Mouse (Mus musculus) layer of hippocampus, adult 2 months (tissue): ENCODE measurements around the gene Prss57. TPM values are rescaled to one million over a fixed set of nuclear protein-coding genes. Genes with fewer than 3 reads are reported as not detected.
A peak's percentile ranks its signal among the peaks of the same experiment; 100 is the strongest.

Experiments
- DNase-seq, 2 experiments: peaks; one replicate each; pipeline ENCODE4 v3.0.0; 2022; ENCODE audit warnings: low spot score in 2 of 2
- H3K27ac ChIP-seq: fragments of 200-600 bp; 2 replicates; pipeline ENCODE4 v1.8.1; 2022
- H3K4me3 ChIP-seq: fragments of 200-600 bp; 2 replicates; pipeline ENCODE4 v1.8.1; 2022; ENCODE audit warnings: mild to moderate bottlenecking
- CTCF ChIP-seq: fragments of 200-600 bp; conservative IDR thresholded peaks from 2 replicates; pipeline ENCODE4 v1.8.1; 2022; ENCODE audit warnings: antibody characterized with exemption, mild to moderate bottlenecking, moderate library complexity
- total RNA-seq, 2 experiments: library from RNA; stranded (reverse); gene quantifications; 2 replicates each; pipeline ENCODE4 v1.2.3; 2021

Gene Prss57
- total RNA-seq, 2 experiments from 2014 or later: 0.26 to 0.37 TPM

GRCm38 (mm10) chr10:79755854-79756253 is 34.9 kb downstream of the Prss57 start:
- DNase-seq: no peak
- TF ChIP-seq CTCF: no peak
- Histone ChIP-seq H3K4me3 (no peak overlapping the region), H3K27ac (no peak overlapping the region)

GRCm38 (mm10) chr10:79754856-79755516 is 35.8 kb downstream of the Prss57 start, which contains the start of gene Fgf22:
Gene Fgf22 (plus strand): TSS chr10:79755076.
- Histone ChIP-seq H3K27ac (peak within 1 kb of the TSS; percentile 21; the same call in 1 of the 2 replicates), H3K4me3 (peak within 1 kb of the TSS; percentile 53)
- TF ChIP-seq CTCF: no peak
- DNase-seq: peak; percentile 54 to 73

GRCm38 (mm10) chr10:79748496-79748895 is 42.3 kb downstream of the Prss57 start:
- no peak for DNase-seq
- Histone ChIP-seq H3K27ac (no peak overlapping the region), H3K4me3 (no peak overlapping the region)
- no peak for TF ChIP-seq CTCF

- no peak for DNase-seq
- Histone ChIP-seq H3K27ac (peak overlapping the region; percentile 58), H3K4me3 (peak overlapping the region; percentile 82)
- TF ChIP-seq CTCF: no peak
These were observed 44.0 kb downstream of the Prss57 start for GRCm38 (mm10) chr10:79746774-79747151.

GRCm38 (mm10) chr10:79745898-79746773 is 44.6 kb downstream of the Prss57 start, which contains the start of gene Polrmt:
Gene Polrmt (minus strand): TSS chr10:79746581.
- peak within 1 kb of the TSS; percentile 86 for H3K27ac ChIP-seq
- TF ChIP-seq CTCF: peak; percentile 77
- H3K4me3 ChIP-seq: peak within 1 kb of the TSS; percentile 82
- DNase-seq: peak; percentile 95 to 98

GRCm38 (mm10) chr10:79745411-79745810 is 45.4 kb downstream of the Prss57 start:
- Histone ChIP-seq H3K27ac (no peak overlapping the region), H3K4me3 (no peak overlapping the region; the same call in 1 of the 2 replicates)
- no peak for TF ChIP-seq CTCF
- DNase-seq: no peak

GRCm38 (mm10) chr10:79743650-79744365 is 47.0 kb downstream of the Prss57 start:
- DNase-seq: no peak
- no peak for TF ChIP-seq CTCF
- no peak overlapping the region for H3K4me3 ChIP-seq
- no peak overlapping the region for H3K27ac ChIP-seq

GRCm38 (mm10) chr10:79743161-79743560 is 47.6 kb downstream of the Prss57 start:
- H3K4me3 ChIP-seq: no peak overlapping the region

GRCm38 (mm10) chr10:79740863-79741262 is 49.9 kb downstream of the Prss57 start:
- TF ChIP-seq CTCF: peak; percentile 69
- Histone ChIP-seq H3K4me3 (no peak overlapping the region), H3K27ac (no peak overlapping the region)
- DNase-seq: no peak

More at GRCm38 (mm10) chr10:79743161-79743560, 47.6 kb downstream of the Prss57 start:
- DNase-seq: no peak
- TF ChIP-seq CTCF: no peak
- no peak overlapping the region for H3K27ac ChIP-seq

GRCm38 (mm10) chr10:79739234-79739633 is 51.5 kb downstream of the Prss57 start:
- no peak overlapping the region for H3K27ac ChIP-seq
- no peak for DNase-seq
- TF ChIP-seq CTCF: no peak
- no peak overlapping the region for H3K4me3 ChIP-seq

- H3K27ac ChIP-seq: no peak overlapping the region
- TF ChIP-seq CTCF: peak; percentile 76
- DNase-seq: no peak
- H3K4me3 ChIP-seq: no peak overlapping the region
These were observed 52.5 kb downstream of the Prss57 start for GRCm38 (mm10) chr10:79738259-79738658.

- H3K4me3 ChIP-seq: no peak overlapping the region
- DNase-seq: no peak
- no peak for TF ChIP-seq CTCF
- no peak overlapping the region for H3K27ac ChIP-seq
These were observed 54.1 kb downstream of the Prss57 start for GRCm38 (mm10) chr10:79736706-79737105.

GRCm38 (mm10) chr10:79735361-79735760 is 55.4 kb downstream of the Prss57 start:
- no peak for TF ChIP-seq CTCF
- H3K4me3 ChIP-seq: no peak overlapping the region
- no peak for DNase-seq
- H3K27ac ChIP-seq: no peak overlapping the region
